Mouse (Mus musculus) MEL (cell line): ENCODE results near the gene Lrrc17.

Experiments
- BHLHE40 ChIP-seq: IDR thresholded peaks from 2 replicates; pipeline ENCODE4 v1.6.1; 2012; ENCODE audit warnings: low read depth, mild to moderate bottlenecking, inconsistent platforms, low read length, improper control_type of control experiment, borderline replicate concordance
- E2F4 ChIP-seq: IDR thresholded peaks from 2 replicates; pipeline ENCODE4 v1.6.1; 2011; ENCODE audit warnings: low read depth, low read length, improper control_type of control experiment, borderline replicate concordance
- GATA1 ChIP-seq: IDR thresholded peaks from 2 replicates; pipeline ENCODE4 v1.6.1; 2011; ENCODE audit warnings: low read depth, low read length, improper control_type of control experiment
- NELFE ChIP-seq: IDR thresholded peaks from 2 replicates; pipeline ENCODE4 v1.6.1; 2011; ENCODE audit warnings: low read depth, low read length, improper control_type of control experiment

- TF ChIP-seq BHLHE40: no peak
- TF ChIP-seq GATA1: peak; percentile 85
- no peak for TF ChIP-seq NELFE
- no peak for TF ChIP-seq E2F4
Observed at GRCm38 (mm10) chr5:21527488-21527911, 15.9 kb upstream of the Lrrc17 start.
